Mouse (Mus musculus) adrenal gland, adult 18-20 months (tissue): Measurements from ENCODE around the gene Rpl13a. TPM values are rescaled to one million over a fixed set of nuclear protein-coding genes. Genes with fewer than 3 reads are reported as not detected.
A peak's percentile ranks its signal among the peaks of the same experiment; 100 is the strongest.
"Not testable (repeated sequence)": the region's sequence is repeated elsewhere in the genome, so short reads cannot be mapped to it uniquely, and the experiment has no call there.

ENCODE experiments used
- DNase-seq, 2 experiments: peaks; one replicate each; pipeline ENCODE4 v3.0.0; 2021 to 2022; ENCODE audit warnings: low spot score in 2 of 2
- total RNA-seq, 2 experiments: library from RNA; stranded (reverse); gene quantifications; 1 replicate in 1 of 2; 2 replicates in 1 of 2; pipeline ENCODE4 v1.2.3; 2021

Rpl13a gene
- total RNA-seq, 2 experiments from 2014 or later = 1,445 to 1,619 TPM

- DNase-seq = no peak
These were observed 30.4 kb upstream of the Rpl13a start for GRCm38 (mm10) chr7:45158991-45159390.

DNA sequence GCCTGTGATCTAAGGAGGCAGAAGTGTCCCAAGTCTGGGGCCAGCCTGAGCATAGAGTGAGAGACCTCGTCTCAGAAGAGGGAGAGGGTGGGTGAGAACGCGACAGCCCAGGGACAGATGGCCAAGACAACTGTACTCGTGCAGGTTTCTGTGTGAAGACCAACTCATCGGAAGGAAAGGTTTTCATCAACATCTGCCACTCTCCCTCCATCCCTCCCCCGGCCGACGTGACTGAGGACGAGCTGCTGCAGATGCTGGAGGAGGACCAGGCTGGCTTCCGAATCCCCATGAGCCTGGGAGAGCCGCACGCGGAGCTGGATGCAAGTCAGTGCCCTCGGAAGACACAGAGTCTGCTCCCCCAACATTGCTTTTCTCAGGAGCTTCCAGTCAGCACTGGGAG, 28.9 kb upstream of the Rpl13a start:
- DNase-seq = no peak

- DNase-seq = no peak
These were observed 27.6 kb upstream of the Rpl13a start for GRCm38 (mm10) chr7:45156206-45156605.

GRCm38 (mm10) chr7:45155590-45155989, 27.0 kb upstream of the Rpl13a start:
- no peak for DNase-seq

DNA sequence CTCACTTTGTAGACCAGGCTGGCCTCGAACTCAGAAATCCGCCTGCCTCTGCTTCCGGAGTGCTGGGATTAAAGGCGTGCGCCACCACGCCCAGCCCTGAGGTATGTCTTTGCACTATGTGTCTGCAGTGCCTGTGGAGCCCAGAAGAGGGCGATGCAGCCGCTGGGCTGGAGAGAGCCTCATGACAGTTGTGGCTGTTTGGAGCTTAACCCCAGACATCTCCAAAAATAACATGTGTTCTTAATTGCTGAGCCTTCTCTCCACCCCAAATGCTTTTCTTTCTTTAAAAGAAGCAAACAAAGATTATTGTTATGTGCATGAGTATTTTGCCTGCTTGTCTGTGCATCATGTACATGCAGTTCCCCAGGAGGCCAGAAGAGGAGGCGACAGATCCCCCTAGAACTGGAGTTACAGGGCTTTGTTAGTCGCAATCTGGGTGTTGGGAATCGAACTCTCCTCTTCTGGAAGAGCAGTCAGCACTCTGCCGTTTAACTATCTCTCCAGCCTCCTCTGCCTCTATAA, 26.5 kb upstream of the Rpl13a start:
- peak in 1 of 2 experiments; percentile 54 for DNase-seq

GRCm38 (mm10) chr7:45154096-45154992, 25.8 kb upstream of the Rpl13a start, which contains the start of the genes Pih1d1 and Aldh16a1:
Gene Pih1d1 (plus strand): TSS chr7:45154303.
Gene Aldh16a1 (minus strand): TSS chr7:45154584.
- DNase-seq = peak; percentile 95 to 96

DNA sequence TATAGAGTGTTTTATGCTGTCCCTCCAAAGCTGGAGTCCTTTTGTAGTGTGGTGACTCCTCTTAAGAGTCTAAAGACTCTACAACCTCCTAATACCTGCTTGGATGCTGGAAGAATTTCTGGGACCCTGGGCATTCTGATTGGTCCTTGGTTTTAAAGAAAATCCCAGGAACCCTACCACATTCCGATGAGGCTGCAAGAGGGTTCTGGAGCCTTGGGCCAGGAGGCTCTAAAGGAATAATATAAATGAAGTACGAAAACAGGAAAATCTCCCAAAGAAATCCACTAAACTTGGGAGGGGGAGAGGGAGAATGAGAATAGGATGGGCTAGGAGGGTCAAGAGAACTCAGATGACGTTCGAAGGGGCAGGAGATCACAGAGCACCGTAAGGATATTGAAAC, 25.0 kb upstream of the Rpl13a start:
- no peak for DNase-seq

DNA sequence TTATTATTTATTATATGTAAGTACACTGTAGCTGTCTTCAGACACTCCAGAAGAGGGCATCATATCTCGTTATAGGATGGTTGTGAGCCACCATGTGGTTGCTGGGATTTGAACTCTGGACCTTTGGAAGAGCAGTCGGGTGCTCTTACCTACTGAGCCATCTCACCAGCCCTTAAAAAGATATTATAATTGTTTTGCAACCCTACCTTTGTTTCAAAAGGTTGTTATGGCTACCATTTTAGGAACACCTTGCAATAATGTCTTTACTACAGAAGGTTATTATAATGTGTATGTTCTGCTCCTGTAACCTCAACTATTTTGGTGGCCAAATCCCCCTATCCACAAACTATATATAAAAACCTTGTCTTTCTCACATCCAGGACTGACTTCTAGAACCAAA, 24.5 kb upstream of the Rpl13a start:
- DNase-seq = not testable (repeated sequence)

GRCm38 (mm10) chr7:45151303-45151702, 22.7 kb upstream of the Rpl13a start:
- DNase-seq = no peak

DNA sequence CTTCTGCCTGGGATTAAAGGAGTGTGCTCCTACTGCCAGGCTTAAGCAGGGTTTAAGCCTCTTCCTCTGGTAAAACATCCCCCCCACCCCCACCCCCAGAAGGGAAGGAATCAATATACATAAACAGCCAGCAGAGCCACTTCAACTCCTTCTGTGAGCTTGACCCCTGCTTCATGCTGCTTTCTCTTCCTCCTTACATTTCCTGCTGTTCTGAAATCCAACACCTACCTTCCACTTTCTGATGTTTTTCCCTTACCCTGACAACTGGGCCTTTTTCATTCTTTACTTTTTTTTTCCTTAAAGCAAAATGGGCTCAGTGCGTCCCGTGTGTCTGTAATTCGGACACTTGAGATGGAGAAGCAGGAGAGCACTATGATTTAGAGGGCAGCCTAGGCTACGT, 21.8 kb upstream of the Rpl13a start:
- DNase-seq = no peak

DNA sequence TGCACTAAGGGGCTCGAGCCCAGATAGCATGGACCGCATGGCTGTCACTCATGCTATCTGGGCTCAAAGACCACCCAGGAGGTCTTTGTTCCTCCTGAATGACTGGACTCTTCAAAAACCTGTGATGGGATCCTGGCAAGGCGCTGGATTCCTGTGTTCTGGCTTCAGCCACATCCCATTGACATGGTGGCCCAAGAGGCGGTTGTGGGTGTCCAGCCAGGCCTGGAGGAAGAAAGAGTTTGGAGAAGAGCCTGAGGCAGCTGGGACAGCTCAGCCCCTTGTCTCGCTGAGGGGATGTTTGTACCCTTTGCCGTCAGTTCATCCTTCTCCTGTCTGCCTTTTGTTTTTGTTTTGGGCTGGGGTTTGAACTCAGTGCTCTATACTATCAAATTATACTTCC, 21.0 kb upstream of the Rpl13a start:
- no peak for DNase-seq

- DNase-seq = no peak
These were observed 20.1 kb upstream of the Rpl13a start for GRCm38 (mm10) chr7:45148534-45149098.

- DNase-seq = no peak
These were observed 19.3 kb upstream of the Rpl13a start for GRCm38 (mm10) chr7:45147899-45148298.

- DNase-seq = no peak
These were observed 18.7 kb upstream of the Rpl13a start for GRCm38 (mm10) chr7:45147267-45147666.

- DNase-seq = no peak
These were observed 16.9 kb upstream of the Rpl13a start for GRCm38 (mm10) chr7:45145460-45145859.

DNA sequence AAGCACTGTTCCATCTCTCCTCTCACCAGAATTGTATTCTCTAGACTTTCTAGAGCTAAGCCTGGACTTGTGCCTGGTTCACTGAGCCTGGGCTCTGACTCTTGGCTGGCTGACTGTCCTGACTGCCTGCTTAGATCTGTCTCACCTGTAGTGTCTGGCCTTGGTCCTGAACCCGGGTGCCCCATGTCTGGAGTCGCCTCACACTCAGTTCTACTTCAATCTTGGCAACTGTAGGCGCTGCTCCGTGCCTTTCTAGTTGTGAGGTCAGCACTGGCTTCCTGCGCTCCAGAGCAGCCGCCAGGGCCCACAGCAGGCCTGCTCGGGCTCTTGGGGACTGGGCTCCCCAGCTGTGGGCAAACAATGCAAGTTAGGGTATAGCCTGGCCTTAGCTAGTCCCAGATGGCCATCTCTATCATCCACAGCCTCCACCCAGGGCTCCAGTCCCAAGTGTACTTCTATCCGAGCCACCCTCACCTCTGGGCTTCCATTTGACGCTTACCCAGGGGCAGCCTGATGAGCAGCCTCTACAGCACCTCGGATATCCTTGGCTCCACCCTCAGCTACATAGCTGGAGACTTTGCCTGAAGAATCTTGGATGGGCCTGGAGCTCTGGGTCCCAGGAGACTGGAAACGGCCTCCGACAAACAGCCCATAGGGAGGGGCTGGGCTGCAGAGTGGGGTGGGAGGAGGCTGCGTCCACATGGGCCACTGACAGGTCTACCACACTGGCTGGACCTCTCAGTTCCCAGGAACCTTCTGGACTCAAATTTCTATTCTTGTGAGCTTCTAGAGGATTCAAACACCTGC, 16.0 kb upstream of the Rpl13a start:
- no peak for DNase-seq

DNA sequence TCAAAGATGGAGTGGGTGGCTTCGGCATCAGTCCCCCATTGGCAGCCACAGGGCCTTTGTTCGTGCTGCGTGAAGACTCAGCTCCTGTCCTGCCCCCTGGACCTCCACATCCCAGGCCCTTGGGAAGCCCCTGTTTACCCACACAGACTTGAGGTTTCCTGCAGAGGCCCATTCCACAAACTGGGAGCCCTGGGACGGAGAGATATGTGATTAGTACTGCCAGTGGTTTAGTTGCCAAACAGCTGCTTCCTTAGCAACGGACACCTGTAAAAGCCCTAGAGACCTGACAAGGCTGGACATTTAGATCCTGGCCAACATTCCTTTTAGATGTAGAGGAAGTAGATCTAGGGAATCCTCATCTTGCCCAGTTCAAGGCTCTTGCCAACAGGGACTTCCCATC, 13.4 kb upstream of the Rpl13a start:
- no peak for DNase-seq

- DNase-seq = no peak
These were observed 12.8 kb upstream of the Rpl13a start for GRCm38 (mm10) chr7:45141319-45141718.

DNA sequence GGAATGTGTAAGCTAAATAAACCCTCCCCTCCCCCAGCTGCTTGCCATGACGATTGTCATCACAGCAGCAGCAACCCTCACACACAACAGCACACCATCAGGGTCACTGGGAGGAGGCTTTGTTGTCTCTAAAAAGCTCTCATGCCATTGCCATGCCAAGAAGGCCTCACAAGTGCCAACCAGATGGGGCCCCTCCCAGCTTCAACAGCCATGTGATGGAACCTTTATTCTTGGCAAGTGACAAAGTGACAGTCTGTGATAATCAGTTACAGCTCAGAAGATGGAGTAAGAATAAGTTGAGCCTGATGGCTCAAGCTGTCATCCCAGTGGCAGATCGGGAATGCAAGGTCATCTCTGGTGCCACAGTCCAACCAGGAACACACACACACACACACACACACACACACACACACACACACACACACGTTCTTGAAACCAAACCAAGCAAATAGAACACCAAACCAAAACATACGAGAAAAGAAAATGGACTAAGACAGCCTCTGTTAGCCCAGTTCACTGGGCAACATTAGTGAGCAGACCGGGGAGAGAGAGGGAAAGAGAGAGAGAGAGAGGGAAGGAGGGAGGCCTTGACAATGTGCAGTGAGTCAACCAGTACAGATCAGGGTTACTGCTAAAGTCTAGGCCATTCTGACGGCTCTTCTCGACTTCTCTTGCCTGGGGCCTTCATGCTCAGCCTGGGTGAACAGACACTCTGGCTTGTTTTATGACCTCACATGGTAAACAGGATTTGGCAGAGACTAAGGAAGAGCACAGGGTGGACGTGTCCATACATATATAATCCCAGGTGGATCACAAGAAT, 11.6 kb upstream of the Rpl13a start:
- peak in 1 of 2 experiments; percentile 41 for DNase-seq

DNA sequence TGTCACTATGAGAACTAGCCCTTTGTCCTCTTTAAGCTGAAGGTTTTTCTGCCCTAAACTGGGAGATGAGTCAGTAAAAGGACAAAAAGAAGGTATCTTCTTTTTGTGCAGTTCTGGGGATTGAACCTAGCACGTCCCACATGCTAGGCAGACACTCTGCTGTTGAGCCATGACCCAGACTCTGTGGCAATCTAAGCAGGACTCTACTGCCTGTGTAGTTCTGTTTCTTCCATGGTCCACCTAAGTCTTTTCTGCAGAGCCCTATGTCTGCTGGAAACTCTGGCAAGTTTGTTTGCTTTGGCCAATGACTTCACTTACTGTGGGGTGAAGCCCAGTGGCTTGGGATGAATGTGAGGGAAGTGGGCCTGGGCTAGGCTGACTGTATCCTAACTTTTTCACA, 9.8 kb upstream of the Rpl13a start:
- no peak for DNase-seq
